Mouse (Mus musculus) pancreas, adult 10 weeks (tissue): ENCODE results near the gene Rnf8. TPM values are rescaled to one million over a fixed set of nuclear protein-coding genes. Genes with fewer than 3 reads are reported as not detected.

Experiments used
- polyA plus RNA-seq: library from polyadenylated mRNA; stranded (reverse); fragments of 350-450 nt; fragmentation: Illumina TruSeq; extraction: RNeasy Lipid Tissue Mini Kit (QIAGEN cat#74804); gene quantifications from one replicate; pipeline ENCODE4 v1.2.3, GENCODE M21; 2015; ENCODE audit warnings: low read depth, low replicate concordance; ENCODE audit not compliant: insufficient read depth

Rnf8 gene
- 18.0 TPM for polyA plus RNA-seq

DNA sequence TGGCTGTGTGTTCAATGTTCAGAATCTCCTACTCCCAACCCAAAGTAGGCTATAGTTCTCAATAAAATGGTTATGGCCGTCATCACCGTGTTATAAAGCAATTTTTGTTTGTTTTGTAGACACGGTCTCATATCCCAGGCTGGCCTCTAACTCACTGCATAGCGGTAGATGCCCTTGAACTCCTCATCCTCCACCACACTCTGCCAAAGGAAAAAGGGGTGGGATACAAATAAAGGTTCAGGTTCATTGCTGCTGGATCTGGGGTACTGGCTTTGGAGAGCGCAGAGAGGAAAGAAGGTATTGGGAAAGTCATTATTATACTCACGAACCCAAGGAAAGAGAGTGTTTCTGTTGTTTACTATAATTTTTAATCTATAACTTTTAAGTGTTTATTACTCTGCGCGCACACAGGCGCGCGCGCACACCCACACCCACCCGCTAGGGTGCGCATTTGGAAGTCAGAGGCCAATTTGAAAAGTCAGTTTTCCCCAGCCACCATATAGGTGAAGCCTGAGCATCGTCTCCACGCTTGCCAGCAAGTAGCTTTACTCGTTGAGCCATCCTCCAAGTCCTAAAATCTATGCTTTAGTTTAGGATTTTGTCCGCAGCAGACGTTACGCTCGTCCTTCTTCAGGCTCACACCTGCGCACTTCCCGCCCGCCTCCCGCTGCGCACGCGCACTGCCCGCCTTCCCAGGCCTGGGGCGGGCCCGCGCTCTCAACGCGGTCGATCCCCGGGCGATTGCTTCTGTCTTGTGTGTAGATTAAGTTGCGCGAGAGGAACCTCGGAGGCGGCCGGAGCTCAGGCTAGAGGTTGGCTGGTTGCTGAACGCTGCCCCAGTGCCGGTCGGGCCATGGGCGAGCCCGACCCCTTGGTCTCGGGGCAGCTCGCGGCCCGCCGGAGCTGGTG lies at the start of gene Rnf8, which contains the start of gene Gm28043:
Rnf8 (plus strand) TSS at position 676 of the 909 bp plus-strand sequence.
Gm28043 (plus strand) TSS at position 762 of the 909 bp plus-strand sequence.

GRCm38 (mm10) chr17:29660076-29660761 lies 45.6 kb downstream of the Rnf8 start, which contains the start of gene Cmtr1:
Cmtr1 (plus strand) TSS chr17:29660595.

Other genes starting within 250 kb of the Rnf8 start
- gene Pim1, start 124.0 kb upstream of the Rnf8 start, polyA plus RNA-seq = 6.6 TPM
- gene Gm17657, start 65.2 kb upstream of the Rnf8 start, polyA plus RNA-seq = not detected
- 5.9 TPM for gene Tbc1d22b, start 65.0 kb upstream of the Rnf8 start, polyA plus RNA-seq
- gene Tmem217, start 62.4 kb upstream of the Rnf8 start, polyA plus RNA-seq = not detected
- 0.59 TPM for gene Gm28043, start 86 bp downstream of the Rnf8 start, polyA plus RNA-seq
- 9.2 TPM for gene Cmtr1, start 45.8 kb downstream of the Rnf8 start, polyA plus RNA-seq
- gene Ccdc167, start 102.3 kb downstream of the Rnf8 start, polyA plus RNA-seq = 5.4 TPM